Mouse (Mus musculus) gonadal fat pad, adult 2 months (tissue): Measurements from ENCODE around the gene Sirt3. TPM values are rescaled to one million over a fixed set of nuclear protein-coding genes. Genes with fewer than 3 reads are reported as not detected.
A peak's percentile ranks its signal among the peaks of the same experiment; 100 is the strongest.

ENCODE experiments used
- DNase-seq: peaks from one replicate; pipeline ENCODE4 v3.0.0-alpha.2; 2012; ENCODE audit warnings: low read depth
- polyA plus RNA-seq: library from polyadenylated mRNA; depleted of rRNA; stranded (reverse); fragments of >200 nt; gene quantifications from 2 replicates; pipeline ENCODE4 v1.2.3, GENCODE M21; 2012

Gene Sirt3
- polyA plus RNA-seq, 1 experiment: 29.3 TPM

- DNase-seq: no peak
These were observed 33.5 kb downstream of the Sirt3 start for GRCm38 (mm10) chr7:140848591-140848990.

- no peak for DNase-seq
These were observed 34.1 kb downstream of the Sirt3 start, which contains the start of gene Odf3 for GRCm38 (mm10) chr7:140847755-140848580. Gene Odf3, plus strand, starts transcription at chr7:140847805.

GRCm38 (mm10) chr7:140846676-140847075, 35.4 kb downstream of the Sirt3 start:
- DNase-seq: no peak

- DNase-seq: no peak
These were observed 36.4 kb downstream of the Sirt3 start for GRCm38 (mm10) chr7:140845683-140846082.

GRCm38 (mm10) chr7:140844905-140845665, 37.0 kb downstream of the Sirt3 start, which contains the start of gene Scgb1c1:
Gene Scgb1c1, plus strand, starts transcription at chr7:140845547.
- no peak for DNase-seq

- DNase-seq: no peak
These were observed 38.3 kb downstream of the Sirt3 start for GRCm38 (mm10) chr7:140843806-140844205.

- DNase-seq: peak; percentile 89
These were observed 41.1 kb downstream of the Sirt3 start for GRCm38 (mm10) chr7:140840750-140841735.

GRCm38 (mm10) chr7:140839556-140839955, 42.6 kb downstream of the Sirt3 start:
- no peak for DNase-seq

GRCm38 (mm10) chr7:140836243-140837115, 45.6 kb downstream of the Sirt3 start:
- DNase-seq: no peak

GRCm38 (mm10) chr7:140835758-140836087, 46.4 kb downstream of the Sirt3 start:
- DNase-seq: no peak

GRCm38 (mm10) chr7:140834968-140835757, 46.9 kb downstream of the Sirt3 start, which contains the start of gene Urah:
Gene Urah, plus strand, starts transcription at chr7:140835018.
- peak; percentile 87 for DNase-seq

GRCm38 (mm10) chr7:140833341-140833740, 48.8 kb downstream of the Sirt3 start:
- DNase-seq: no peak

GRCm38 (mm10) chr7:140831447-140831846, 50.7 kb downstream of the Sirt3 start:
- DNase-seq: no peak

- no peak for DNase-seq
These were observed 53.8 kb downstream of the Sirt3 start for GRCm38 (mm10) chr7:140828171-140828881.

- DNase-seq: no peak
These were observed 59.4 kb downstream of the Sirt3 start for GRCm38 (mm10) chr7:140822731-140823130.

GRCm38 (mm10) chr7:140821653-140822329, 60.3 kb downstream of the Sirt3 start, which contains the start of gene Zfp941:
Gene Zfp941, minus strand, starts transcription at chr7:140822178.
- no peak for DNase-seq

GRCm38 (mm10) chr7:140821305-140821652, 60.8 kb downstream of the Sirt3 start:
- no peak for DNase-seq

- no peak for DNase-seq
These were observed 61.9 kb downstream of the Sirt3 start for GRCm38 (mm10) chr7:140820173-140820572.
